Mouse (Mus musculus) layer of hippocampus, adult 2 months (tissue): ENCODE measurements at regions not wholly inside any gene's neighbourhood (a gene's known extent, or its start where the extent isn't known, plus 50 kb on each side); places are given as distances from the start of the nearest gene placed in this dataset.
A peak's percentile ranks its signal among the peaks of the same experiment; 100 is the strongest.

ENCODE experiments used
- DNase-seq, 2 experiments: peaks; one replicate each; pipeline ENCODE4 v3.0.0; 2022; ENCODE audit warnings: low spot score in 2 of 2
- H3K27ac ChIP-seq: fragments of 200-600 bp; 2 replicates; pipeline ENCODE4 v1.8.1; 2022
- H3K4me3 ChIP-seq: fragments of 200-600 bp; 2 replicates; pipeline ENCODE4 v1.8.1; 2022; ENCODE audit warnings: mild to moderate bottlenecking
- CTCF ChIP-seq: fragments of 200-600 bp; conservative IDR thresholded peaks from 2 replicates; pipeline ENCODE4 v1.8.1; 2022; ENCODE audit warnings: antibody characterized with exemption, mild to moderate bottlenecking, moderate library complexity

- H3K4me3 ChIP-seq, result no peak overlapping the region
- no peak overlapping the region; the same call in 1 of the 2 replicates for H3K27ac ChIP-seq
- no peak for TF ChIP-seq CTCF
- DNase-seq, result peak in 1 of 2 experiments; percentile 65
These were observed 2240.9 kb upstream of the Gm7489 start for GRCm38 (mm10) chr15:51643772-51644311.

- no peak for DNase-seq
- no peak overlapping the region for H3K4me3 ChIP-seq
- H3K27ac ChIP-seq, result no peak overlapping the region
- no peak for TF ChIP-seq CTCF
These were observed 2238.4 kb upstream of the Gm7489 start for GRCm38 (mm10) chr15:51646304-51646703.

- H3K4me3 ChIP-seq, result no peak overlapping the region
- DNase-seq, result no peak
- no peak for TF ChIP-seq CTCF
- H3K27ac ChIP-seq, result no peak overlapping the region
These were observed 2232.2 kb upstream of the Gm7489 start for GRCm38 (mm10) chr15:51652497-51652896.

GRCm38 (mm10) chr15:51657621-51658020 lies 2227.1 kb upstream of the Gm7489 start:
- Histone ChIP-seq H3K27ac (no peak overlapping the region), H3K4me3 (no peak overlapping the region)
- no peak for DNase-seq
- TF ChIP-seq CTCF, result no peak

- no peak overlapping the region for H3K4me3 ChIP-seq
- H3K27ac ChIP-seq, result no peak overlapping the region
- no peak for TF ChIP-seq CTCF
- no peak for DNase-seq
These were observed 2216.4 kb upstream of the Gm7489 start for GRCm38 (mm10) chr15:51668340-51668739.

GRCm38 (mm10) chr15:51671667-51672372 lies 2212.9 kb upstream of the Gm7489 start:
- Histone ChIP-seq H3K4me3 (no peak overlapping the region), H3K27ac (peak overlapping the region; percentile 37; the same call in 1 of the 2 replicates)
- DNase-seq, result no peak
- TF ChIP-seq CTCF, result no peak

GRCm38 (mm10) chr15:51673483-51673882 lies 2211.2 kb upstream of the Gm7489 start:
- no peak for DNase-seq
- no peak overlapping the region for H3K27ac ChIP-seq
- H3K4me3 ChIP-seq, result no peak overlapping the region
- TF ChIP-seq CTCF, result no peak

GRCm38 (mm10) chr15:51675291-51675690 lies 2209.4 kb upstream of the Gm7489 start:
- H3K27ac ChIP-seq, result no peak overlapping the region
- H3K4me3 ChIP-seq, result no peak overlapping the region
- DNase-seq, result no peak
- no peak for TF ChIP-seq CTCF

GRCm38 (mm10) chr15:51676694-51677093 lies 2208.0 kb upstream of the Gm7489 start:
- Histone ChIP-seq H3K4me3 (no peak overlapping the region), H3K27ac (no peak overlapping the region)
- DNase-seq, result no peak
- no peak for TF ChIP-seq CTCF

- no peak for DNase-seq
- no peak overlapping the region for H3K27ac ChIP-seq
- TF ChIP-seq CTCF, result peak; percentile 60
- no peak overlapping the region for H3K4me3 ChIP-seq
These were observed 2207.4 kb upstream of the Gm7489 start for GRCm38 (mm10) chr15:51677266-51677665.

- peak; percentile 26; the same call in 1 of the 2 replicates for TF ChIP-seq CTCF
- no peak for DNase-seq
- no peak overlapping the region for H3K27ac ChIP-seq
These were observed 2205.4 kb upstream of the Gm7489 start for GRCm38 (mm10) chr15:51679186-51679902.

GRCm38 (mm10) chr15:51680494-51680893 lies 2204.2 kb upstream of the Gm7489 start:
- TF ChIP-seq CTCF, result no peak
- Histone ChIP-seq H3K27ac (no peak overlapping the region), H3K4me3 (no peak overlapping the region)
- no peak for DNase-seq

More at GRCm38 (mm10) chr15:51679186-51679902, 2205.4 kb upstream of the Gm7489 start:
- H3K4me3 ChIP-seq, result no peak overlapping the region

GRCm38 (mm10) chr15:51681191-51681590 lies 2203.5 kb upstream of the Gm7489 start:
- no peak overlapping the region for H3K4me3 ChIP-seq
- DNase-seq, result no peak
- no peak overlapping the region for H3K27ac ChIP-seq
- no peak for TF ChIP-seq CTCF
